Mouse (Mus musculus): ENCODE results near the gene Gm6803. TPM values are rescaled to one million over a fixed set of nuclear protein-coding genes. Genes with fewer than 3 reads are reported as not detected.

Gm6803 gene
- polyA plus RNA-seq (2014; fragmentation: Illumina TruSeq; extraction: RNeasy Lipid Tissue Mini Kit (QIAGEN cat#74804)) = not detected

GRCm38 (mm10) chr12:88018671-88019070 is at the start of gene Gm6803:
TSS of gene Gm6803 (minus strand) at chr12:88018771.

GRCm38 (mm10) chr12:88026704-88027103 is 8.1 kb upstream of the Gm6803 start, which contains the start of gene Gm2056:
TSS of gene Gm2056 (plus strand) at chr12:88027004.

DNA sequence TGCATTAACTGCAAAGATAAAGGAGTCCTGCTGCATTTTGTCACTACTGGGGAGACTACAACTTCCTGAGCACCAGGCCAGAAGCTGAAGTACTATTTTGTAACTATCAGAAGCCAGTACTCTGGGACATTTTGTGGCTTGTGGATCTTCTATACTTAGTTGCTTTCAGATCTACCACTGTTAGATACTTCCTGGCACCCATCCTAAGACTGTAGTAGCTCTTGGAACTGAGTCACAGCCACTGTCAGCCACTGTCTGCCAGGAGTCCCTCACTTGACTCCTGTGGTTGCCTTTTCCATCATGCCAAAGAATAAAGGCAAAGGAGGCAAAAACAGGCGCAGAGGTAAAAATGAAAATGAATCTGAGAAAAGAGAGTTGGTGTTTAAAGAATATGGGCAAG is 7.0 kb downstream of the Gm6803 start, which contains the start of gene Gm2075:
Gene Gm2075 (plus strand): TSS at position 301 of the 400 bp plus-strand sequence.

Other genes with a start within 250 kb of the Gm6803 start
- not detected for gene Gm21319, start 243.0 kb downstream of the Gm6803 start, polyA plus RNA-seq (2014; fragmentation: Illumina TruSeq; extraction: RNeasy Lipid Tissue Mini Kit (QIAGEN cat#74804))
- not detected for gene Gm21936, start 223.3 kb downstream of the Gm6803 start, polyA plus RNA-seq (2014; fragmentation: Illumina TruSeq; extraction: RNeasy Lipid Tissue Mini Kit (QIAGEN cat#74804))
- not detected for gene BB287469, start 202.2 kb downstream of the Gm6803 start, polyA plus RNA-seq (2014; fragmentation: Illumina TruSeq; extraction: RNeasy Lipid Tissue Mini Kit (QIAGEN cat#74804))
- not detected for gene Gm2001, start 176.4 kb downstream of the Gm6803 start, polyA plus RNA-seq (2014; fragmentation: Illumina TruSeq; extraction: RNeasy Lipid Tissue Mini Kit (QIAGEN cat#74804))
- gene Gm2016, start 144.7 kb downstream of the Gm6803 start, polyA plus RNA-seq (2014; fragmentation: Illumina TruSeq; extraction: RNeasy Lipid Tissue Mini Kit (QIAGEN cat#74804)) = not detected
- gene Gm2022, start 123.4 kb downstream of the Gm6803 start, polyA plus RNA-seq (2014; fragmentation: Illumina TruSeq; extraction: RNeasy Lipid Tissue Mini Kit (QIAGEN cat#74804)) = not detected
- gene Gm2035, start 98.9 kb downstream of the Gm6803 start, polyA plus RNA-seq (2014; fragmentation: Illumina TruSeq; extraction: RNeasy Lipid Tissue Mini Kit (QIAGEN cat#74804)) = not detected
- gene Gm2042, start 64.7 kb downstream of the Gm6803 start, polyA plus RNA-seq (2014; fragmentation: Illumina TruSeq; extraction: RNeasy Lipid Tissue Mini Kit (QIAGEN cat#74804)) = 95.4 TPM
- gene Gm2075, start 6.9 kb downstream of the Gm6803 start, polyA plus RNA-seq (2014; fragmentation: Illumina TruSeq; extraction: RNeasy Lipid Tissue Mini Kit (QIAGEN cat#74804)) = not detected
- not detected for gene Gm2056, start 8.2 kb upstream of the Gm6803 start, polyA plus RNA-seq (2014; fragmentation: Illumina TruSeq; extraction: RNeasy Lipid Tissue Mini Kit (QIAGEN cat#74804))
- gene Gm16368, start 64.9 kb upstream of the Gm6803 start, polyA plus RNA-seq (2014; fragmentation: Illumina TruSeq; extraction: RNeasy Lipid Tissue Mini Kit (QIAGEN cat#74804)) = not detected
- 75.3 TPM for gene Gm10436, start 163.3 kb upstream of the Gm6803 start, polyA plus RNA-seq (2014; fragmentation: Illumina TruSeq; extraction: RNeasy Lipid Tissue Mini Kit (QIAGEN cat#74804))
- gene Gm8332, start 231.3 kb upstream of the Gm6803 start, polyA plus RNA-seq (2014; fragmentation: Illumina TruSeq; extraction: RNeasy Lipid Tissue Mini Kit (QIAGEN cat#74804)) = not detected